Mouse (Mus musculus): ENCODE measurements around the gene Hydin. TPM values are rescaled to one million over a fixed set of nuclear protein-coding genes. Genes with fewer than 3 reads are reported as not detected.
A peak's percentile ranks its signal among the peaks of the same experiment; 100 is the strongest.

Gene Hydin
- polyA plus RNA-seq, 1 experiment from 2014 or later = 0.12 TPM

DNA sequence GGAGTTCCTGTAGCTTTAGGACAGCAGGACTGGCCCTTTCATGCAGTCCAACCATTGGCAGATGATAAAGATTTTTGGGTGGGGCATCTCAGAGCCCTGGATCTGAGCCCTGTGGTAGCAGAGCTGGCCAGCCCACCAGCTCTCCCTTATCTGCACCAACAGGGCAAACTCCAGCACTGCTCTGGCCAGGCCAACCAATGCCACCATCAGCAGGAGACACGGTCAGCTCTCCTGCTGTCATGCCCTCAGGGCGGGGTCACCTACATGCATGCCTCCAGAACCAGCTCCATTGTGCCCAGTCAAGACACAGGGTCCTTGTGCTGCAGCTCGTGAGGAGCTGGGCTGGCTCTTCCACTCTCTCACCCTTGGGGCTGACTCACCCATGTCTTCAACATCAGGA lies 349.0 kb downstream of the Hydin start:
- no peak overlapping the region for H3K9ac ChIP-seq
- no peaks in the 10 kb centered on the region for H3K27me3 ChIP-seq (ENCODE audit: insufficient read depth, low read length)
- no peak for TF ChIP-seq CTCF (IDR thresholded peaks at IDR 0.05; ENCODE audit: low read depth)
- no peak overlapping the region for H3K4me3 ChIP-seq (ENCODE audit: low read depth, low read length)
- 59% methylated on average over 3 of the region's 3 CpGs for WGBS
- ATAC-seq (ENCODE audit: insufficient read depth) (no peak), DNase-seq (no peak)
- H3K4me2 ChIP-seq = no peak overlapping the region
- no peak overlapping the region for H3K27ac ChIP-seq (ENCODE audit: low read depth)
- no peaks in the 10 kb centered on the region for H3K9me3 ChIP-seq (ENCODE audit: low read depth, low read length)
- peaks cover 11% of the 10 kb centered on the region; the same call in 1 of the 2 replicates for H3K4me1 ChIP-seq (ENCODE audit: insufficient read depth)
- no peaks in the 10 kb centered on the region for H3K36me3 ChIP-seq (ENCODE audit: insufficient read depth)

DNA sequence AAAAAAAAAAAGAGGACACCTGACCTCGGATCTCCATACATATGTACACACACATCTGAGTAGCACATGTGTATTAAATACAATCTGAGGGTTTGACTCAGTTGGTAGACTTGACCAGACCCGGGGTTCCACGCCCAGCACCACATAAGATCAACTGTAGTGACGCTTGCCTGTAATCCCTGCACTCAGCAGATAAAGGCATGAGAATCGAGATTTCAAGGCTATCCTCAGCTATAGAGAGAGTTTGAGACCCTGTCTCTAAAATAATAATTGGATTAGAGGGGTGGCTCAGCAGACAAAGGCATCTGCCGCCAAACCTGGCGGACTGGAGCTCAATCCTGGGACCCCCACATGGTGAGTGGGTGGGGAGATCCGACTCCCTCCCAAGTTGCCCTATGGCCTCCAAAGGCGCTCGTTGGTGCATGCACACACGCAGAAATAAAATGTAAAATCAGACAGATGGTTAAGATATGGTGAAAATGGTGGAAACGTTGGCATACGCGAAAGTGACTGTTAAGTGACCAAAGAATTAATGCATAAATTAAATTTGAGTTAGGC lies 351.1 kb downstream of the Hydin start:
- peak overlapping the region; percentile 36 for H3K9ac ChIP-seq
- H3K9me3 ChIP-seq (ENCODE audit: low read depth, low read length) = no peaks in the 10 kb centered on the region
- H3K4me2 ChIP-seq = peak overlapping the region; percentile 93
- TF ChIP-seq CTCF (IDR thresholded peaks at IDR 0.05; ENCODE audit: low read depth) = no peak
- peak; percentile 9; the same call in 1 of the 2 replicates for ATAC-seq (ENCODE audit: insufficient read depth)
- no peak overlapping the region for H3K27ac ChIP-seq (ENCODE audit: low read depth)
- H3K4me1 ChIP-seq (ENCODE audit: insufficient read depth) = peaks cover 11% of the 10 kb centered on the region; the same call in 1 of the 2 replicates
- DNase-seq = no peak
- H3K36me3 ChIP-seq (ENCODE audit: insufficient read depth) = no peaks in the 10 kb centered on the region
- no peaks in the 10 kb centered on the region for H3K27me3 ChIP-seq (ENCODE audit: insufficient read depth, low read length)
- WGBS = 25% methylated on average over 14 of the region's 14 CpGs
- H3K4me3 ChIP-seq (ENCODE audit: low read depth, low read length) = peak overlapping the region; percentile 94

DNA sequence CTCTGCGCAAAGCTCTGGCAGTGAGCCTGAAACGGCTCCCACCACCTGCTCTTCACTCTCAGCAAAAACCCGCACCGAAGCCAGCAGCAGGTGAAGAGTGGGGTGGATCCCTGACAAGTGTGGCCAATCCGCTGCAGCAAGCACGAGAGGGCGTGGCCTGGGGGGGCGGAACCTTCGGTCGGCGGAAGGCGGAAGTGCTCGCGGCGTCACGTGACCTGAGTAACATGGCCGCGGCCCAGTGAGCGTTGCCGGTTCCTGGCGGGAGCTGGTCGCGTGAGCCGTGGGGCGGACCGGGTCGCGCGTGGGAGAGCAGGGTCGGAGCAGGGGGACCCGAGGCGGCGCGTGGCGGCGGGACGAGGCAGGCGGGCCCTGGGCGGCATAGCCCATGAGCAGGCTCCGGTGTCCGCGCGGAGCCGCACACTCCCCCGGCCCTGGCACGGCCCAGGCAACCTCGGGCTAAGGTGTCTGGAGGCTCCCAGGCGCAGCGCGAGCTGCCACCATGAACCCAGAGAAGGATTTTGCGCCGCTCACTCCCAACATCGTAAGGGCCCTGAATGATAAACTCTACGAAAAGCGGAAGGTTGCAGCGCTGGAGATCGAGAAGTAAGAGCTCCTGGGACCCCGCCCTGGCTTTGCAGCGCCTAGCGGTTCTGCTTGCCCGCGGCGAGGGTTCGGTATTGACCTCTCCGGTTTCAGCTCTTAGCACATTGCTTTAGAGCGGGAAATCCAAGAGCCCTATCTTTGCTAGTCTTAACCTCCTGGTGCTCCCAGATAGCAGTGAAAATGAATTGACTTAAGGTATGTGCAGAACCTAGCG lies 351.8 kb downstream of the Hydin start, which contains the start of gene Vac14:
Gene Vac14, plus strand, starts transcription at position 195 of the 817 bp plus-strand sequence.
- no peak within 1 kb of the TSS for H3K27ac ChIP-seq (ENCODE audit: low read depth)
- TF ChIP-seq CTCF (IDR thresholded peaks at IDR 0.05; ENCODE audit: low read depth) = no peak
- H3K9me3 ChIP-seq (ENCODE audit: low read depth, low read length) = no peaks in the 10 kb centered on the region
- H3K27me3 ChIP-seq (ENCODE audit: insufficient read depth, low read length) = no peaks in the 10 kb centered on the region
- ATAC-seq (ENCODE audit: insufficient read depth) (peak; percentile 95), DNase-seq (peak; percentile 99)
- H3K36me3 ChIP-seq (ENCODE audit: insufficient read depth) = no peaks in the 10 kb centered on the region
- peaks cover 11% of the 10 kb centered on the region; the same call in 1 of the 2 replicates for H3K4me1 ChIP-seq (ENCODE audit: insufficient read depth)
- H3K4me3 ChIP-seq (ENCODE audit: low read depth, low read length) = peak within 1 kb of the TSS; percentile 94
- H3K4me2 ChIP-seq = peak within 1 kb of the TSS; percentile 93
- H3K9ac ChIP-seq = peak within 1 kb of the TSS; percentile 70
- WGBS = under 1% methylated on average over 67 of the region's 67 CpGs

DNA sequence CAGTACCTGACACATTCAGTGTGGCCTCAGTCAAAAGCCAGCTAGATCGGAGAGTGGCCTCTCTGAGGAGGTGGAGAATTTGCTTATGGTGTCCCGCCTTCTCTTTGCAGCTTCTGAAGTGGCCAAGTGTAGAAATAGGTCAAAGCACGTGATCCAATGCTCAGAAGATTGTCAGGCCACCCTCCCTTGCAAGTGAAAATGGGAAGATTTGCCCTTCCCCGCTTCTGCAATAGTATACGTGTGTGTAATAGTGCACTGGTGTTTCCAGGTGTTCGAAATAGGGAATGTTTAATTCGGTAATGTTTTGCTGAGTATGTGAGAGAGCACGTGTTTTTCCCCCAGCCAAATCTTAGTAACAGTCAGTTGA lies 352.4 kb downstream of the Hydin start:
- Histone ChIP-seq H3K9ac (peak overlapping the region; percentile 70), H3K4me2 (peak overlapping the region; percentile 93), H3K9me3 (ENCODE audit: low read depth, low read length) (no peaks in the 10 kb centered on the region), H3K4me3 (ENCODE audit: low read depth, low read length) (peak overlapping the region; percentile 94), H3K4me1 (ENCODE audit: insufficient read depth) (peaks cover 11% of the 10 kb centered on the region; the same call in 1 of the 2 replicates), H3K27me3 (ENCODE audit: insufficient read depth, low read length) (no peaks in the 10 kb centered on the region), H3K27ac (ENCODE audit: low read depth) (no peak overlapping the region), H3K36me3 (ENCODE audit: insufficient read depth) (no peaks in the 10 kb centered on the region)
- no peak for TF ChIP-seq CTCF (IDR thresholded peaks at IDR 0.05; ENCODE audit: low read depth)
- DNase-seq (no peak), ATAC-seq (ENCODE audit: insufficient read depth) (peak; percentile 5; the same call in 1 of the 2 replicates)
- 22% methylated on average over 8 of the region's 8 CpGs for WGBS

DNA sequence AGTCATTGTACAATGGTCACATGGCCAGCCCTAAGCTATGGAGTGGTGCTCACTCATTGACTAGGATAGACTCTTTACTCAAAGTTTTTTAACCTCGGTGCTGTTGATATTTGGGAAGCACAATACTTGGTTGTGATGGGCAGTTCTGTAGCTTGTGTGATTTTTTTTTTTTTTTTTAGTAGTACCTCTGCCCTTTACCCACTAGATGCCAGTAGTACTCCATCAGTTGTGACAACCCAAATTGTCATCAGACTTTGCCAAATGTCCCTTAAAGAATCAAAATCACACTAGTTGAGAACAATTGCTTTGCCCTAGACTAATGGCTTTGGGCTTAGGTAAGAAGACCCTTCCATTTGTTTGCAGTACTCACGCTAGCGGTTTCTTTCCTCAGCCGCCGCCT lies 353.1 kb downstream of the Hydin start:
- peaks cover 11% of the 10 kb centered on the region; the same call in 1 of the 2 replicates for H3K4me1 ChIP-seq (ENCODE audit: insufficient read depth)

DNA sequence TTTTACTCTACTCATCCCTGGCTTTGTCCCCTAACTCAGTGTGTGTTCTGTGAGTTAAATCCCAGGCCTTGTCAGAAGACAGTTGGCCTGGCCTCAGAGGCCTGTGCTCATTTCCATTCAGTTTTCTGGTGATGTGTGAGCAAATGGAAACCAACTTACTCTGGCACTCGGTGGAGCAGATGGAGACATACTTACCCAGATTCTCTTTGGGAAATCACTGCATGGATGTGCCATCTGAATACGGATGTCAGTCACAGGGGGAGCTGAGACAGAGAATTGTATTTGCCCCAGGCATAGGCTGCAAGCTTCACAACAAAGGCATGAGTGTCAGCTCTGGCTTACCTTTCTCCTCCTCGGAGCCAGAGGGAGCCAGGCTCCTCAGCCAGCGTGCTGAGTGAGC lies 359.7 kb downstream of the Hydin start:
- TF ChIP-seq CTCF (IDR thresholded peaks at IDR 0.05; ENCODE audit: low read depth) = no peak
- H3K36me3 ChIP-seq (ENCODE audit: insufficient read depth) = no peaks in the 10 kb centered on the region
- H3K4me1 ChIP-seq (ENCODE audit: insufficient read depth) = no peaks in the 10 kb centered on the region
- H3K27me3 ChIP-seq (ENCODE audit: insufficient read depth, low read length) = no peaks in the 10 kb centered on the region
- DNase-seq (no peak), ATAC-seq (ENCODE audit: insufficient read depth) (no peak)
- no peaks in the 10 kb centered on the region for H3K9me3 ChIP-seq (ENCODE audit: low read depth, low read length)
- WGBS = 80% methylated on average over 4 of the region's 4 CpGs
- no peak overlapping the region for H3K4me3 ChIP-seq (ENCODE audit: low read depth, low read length)
- no peak overlapping the region for H3K9ac ChIP-seq
- H3K4me2 ChIP-seq = no peak overlapping the region
- H3K27ac ChIP-seq (ENCODE audit: low read depth) = no peak overlapping the region

More for the DNA sequence above, 353.1 kb downstream of the Hydin start:
- Histone ChIP-seq H3K4me3 (ENCODE audit: low read depth, low read length) (peak overlapping the region; percentile 94; the same call in 1 of the 2 replicates), H3K4me2 (peak overlapping the region; percentile 93), H3K27ac (ENCODE audit: low read depth) (no peak overlapping the region), H3K9me3 (ENCODE audit: low read depth, low read length) (no peaks in the 10 kb centered on the region), H3K9ac (no peak overlapping the region), H3K27me3 (ENCODE audit: insufficient read depth, low read length) (no peaks in the 10 kb centered on the region), H3K36me3 (ENCODE audit: insufficient read depth) (no peaks in the 10 kb centered on the region)
- DNase-seq = peak; percentile 14
- no peak for ATAC-seq (ENCODE audit: insufficient read depth)
- WGBS = 80% methylated on average over 5 of the region's 5 CpGs
- TF ChIP-seq CTCF (IDR thresholded peaks at IDR 0.05; ENCODE audit: low read depth) = 0 out of 2 replicates have a peak, but pooled peaks have one; percentile 12
